Mouse (Mus musculus) CH12.LX (cell line): ENCODE measurements around the gene Disp3. TPM values are rescaled to one million over a fixed set of nuclear protein-coding genes. Genes with fewer than 3 reads are reported as not detected.

ENCODE experiments used
- DNase-seq: peaks from one replicate; pipeline ENCODE4 v3.0.0-alpha.2; 2013; ENCODE audit errors: extremely low read depth
- H3K27ac ChIP-seq: 2 replicates; pipeline ENCODE4 v1.5.1; 2012; ENCODE audit warnings: low read depth, mild to moderate bottlenecking, control low read depth, moderate library complexity; ENCODE audit not compliant: insufficient read depth
- H3K27me3 ChIP-seq: replicated peaks from 2 replicates; pipeline ENCODE3; 2012; ENCODE audit warnings: inconsistent platforms
- H3K36me3 ChIP-seq, 2 experiments: replicated peaks in 1 of 2; 2 replicates each; pipeline versions ENCODE3 to v1.6.1; 2012; ENCODE audit warnings: inconsistent platforms in 1 of 2, low read length in 1 of 2, mild to moderate bottlenecking in 1 of 2, mixed read lengths in 1 of 2, moderate library complexity in 1 of 2; ENCODE audit not compliant: control insufficient read depth in 1 of 2, insufficient read depth in 1 of 2
- H3K4me1 ChIP-seq, 2 experiments: 2 replicates each; pipeline ENCODE4 v1.6.1; 2012; ENCODE audit warnings: inconsistent platforms in 1 of 2, moderate library complexity in 1 of 2; ENCODE audit not compliant: insufficient read depth in 2 of 2, control insufficient read depth in 1 of 2
- H3K4me2 ChIP-seq: 2 replicates; pipeline ENCODE4 v1.6.1; 2012; ENCODE audit warnings: low read depth, mild to moderate bottlenecking, control low read depth; ENCODE audit not compliant: poor library complexity, insufficient read depth, severe bottlenecking
- H3K4me3 ChIP-seq, 3 experiments: fragments of 150-350 bp in 1 of 3; sonication (generic) in 1 of 3; replicated peaks in 1 of 3; 2 replicates each; pipeline versions ENCODE3 to v1.5.1; 2011 to 2012; ENCODE audit warnings: low read depth in 2 of 3, low read length in 2 of 3, mild to moderate bottlenecking in 2 of 3, moderate library complexity in 2 of 3, control low read depth in 1 of 3, improper control_type of control experiment in 1 of 3, inconsistent platforms in 1 of 3, mixed read lengths in 1 of 3; ENCODE audit not compliant: poor library complexity in 1 of 3
- H3K79me2 ChIP-seq: replicated peaks from 2 replicates; pipeline ENCODE4 v1.6.1; 2012; ENCODE audit warnings: mild to moderate bottlenecking, moderate library complexity; ENCODE audit not compliant: control insufficient read depth, poor library complexity, insufficient read depth, severe bottlenecking; ENCODE audit errors: extremely low read depth
- H3K9ac ChIP-seq: 2 replicates; pipeline ENCODE4 v1.6.1; 2012; ENCODE audit warnings: low read depth, mild to moderate bottlenecking, control low read depth, moderate library complexity; ENCODE audit not compliant: insufficient read depth
- H3K9me3 ChIP-seq: replicated peaks from 2 replicates; pipeline ENCODE3; 2012; ENCODE audit warnings: low read length, inconsistent platforms, mixed read lengths
- CHD2 ChIP-seq: IDR thresholded peaks from 2 replicates; pipeline ENCODE4 v1.6.1; 2011; ENCODE audit warnings: low read length, improper control_type of control experiment
- CTCF ChIP-seq, 2 experiments: IDR thresholded peaks in 1 of 2; conservative IDR thresholded peaks in 1 of 2; 2 replicates each; pipeline ENCODE4 v1.5.1; 2011 to 2012; ENCODE audit warnings: low read depth in 2 of 2, low read length in 2 of 2, improper control_type of control experiment in 1 of 2, inconsistent platforms in 1 of 2, mild to moderate bottlenecking in 1 of 2, moderate library complexity in 1 of 2
- E2F4 ChIP-seq: IDR thresholded peaks from 2 replicates; pipeline ENCODE4 v1.6.1; 2011; ENCODE audit warnings: low read depth, low read length, improper control_type of control experiment; ENCODE audit not compliant: insufficient replicate concordance
- ELF1 ChIP-seq: IDR thresholded peaks from 2 replicates; pipeline ENCODE4 v1.6.1; 2014; ENCODE audit warnings: low read depth, mild to moderate bottlenecking, inconsistent platforms, low read length, improper control_type of control experiment
- EP300 ChIP-seq: IDR thresholded peaks from 2 replicates; pipeline ENCODE4 v1.6.1; 2011; ENCODE audit warnings: low read length, improper control_type of control experiment
- GABPA ChIP-seq: IDR thresholded peaks from 2 replicates; pipeline ENCODE4 v1.6.1; 2012; ENCODE audit warnings: low read depth, low read length, improper control_type of control experiment, inconsistent platforms; ENCODE audit not compliant: insufficient replicate concordance
- HCFC1 ChIP-seq: IDR thresholded peaks from 2 replicates; pipeline ENCODE4 v1.6.1; 2012; ENCODE audit warnings: low read depth, mild to moderate bottlenecking, inconsistent platforms, low read length, improper control_type of control experiment
- KAT2A ChIP-seq: IDR thresholded peaks from 2 replicates; pipeline ENCODE4 v1.6.1; 2012; ENCODE audit warnings: low read length, improper control_type of control experiment, inconsistent platforms; ENCODE audit not compliant: insufficient replicate concordance
- MAX ChIP-seq: IDR thresholded peaks from 2 replicates; pipeline ENCODE4 v1.6.1; 2011; ENCODE audit warnings: low read length, improper control_type of control experiment
- MYC ChIP-seq: IDR thresholded peaks from 2 replicates; pipeline ENCODE4 v1.6.1; 2011; ENCODE audit warnings: low read depth, mild to moderate bottlenecking, improper control_type of control experiment, low read length
- NELFE ChIP-seq: IDR thresholded peaks from 2 replicates; pipeline ENCODE4 v1.6.1; 2011; ENCODE audit warnings: low read depth, low read length, improper control_type of control experiment
- POLR2A ChIP-seq: IDR thresholded peaks from 2 replicates; pipeline ENCODE4 v1.6.1; 2011; ENCODE audit warnings: low read depth, mild to moderate bottlenecking, improper control_type of control experiment, low read length
- POLR2AphosphoS2 ChIP-seq: IDR thresholded peaks from 2 replicates; pipeline ENCODE4 v1.6.1; 2011; ENCODE audit warnings: low read depth, low read length, improper control_type of control experiment
- SIN3A ChIP-seq: IDR thresholded peaks from 2 replicates; pipeline ENCODE4 v1.6.1; 2012; ENCODE audit warnings: low read length, improper control_type of control experiment, inconsistent platforms
- USF1 ChIP-seq: IDR thresholded peaks from 2 replicates; pipeline ENCODE4 v1.6.1; 2014; ENCODE audit warnings: low read depth, mild to moderate bottlenecking, inconsistent platforms, low read length, improper control_type of control experiment
- ZNF384 ChIP-seq: IDR thresholded peaks from 2 replicates; pipeline ENCODE4 v1.6.1; 2012; ENCODE audit warnings: low read depth, low read length, improper control_type of control experiment, inconsistent platforms
- dilution Hi-C: fragments of 300-500 bp; cut with MboI; formaldehyde crosslinking; loops from 2 replicates; pipeline ENCODE4 v1.14.3; 2020; ENCODE audit warnings: low sequenced_read_pairs; ENCODE audit not compliant: extremely low pct_unique_long_range_greater_than_20kb, extremely low pct_ligation_motif_present
- in situ Hi-C: fragments of 300-500 bp; cut with MboI; formaldehyde crosslinking; loops from 3 replicates; pipeline ENCODE4 v1.14.3; 2019; ENCODE audit warnings: low sequenced_read_pairs, low pct_ligation_motif_present, low pct_unique_long_range_greater_than_20kb, mixed read lengths
- polyA plus RNA-seq: library from polyadenylated mRNA; unstranded; fragments of >175 nt; gene quantifications from 2 replicates; pipeline ENCODE4 v1.2.1, GENCODE M21; 2012; ENCODE audit warnings: low read depth; ENCODE audit not compliant: insufficient read length
- total RNA-seq, 2 experiments: library from RNA; depleted of rRNA; stranded (reverse); fragments of 300-350 nt in 1 of 2; fragments of >200 nt in 1 of 2; gene quantifications; 2 replicates each; pipeline ENCODE4 v1.2.3; 2012 to 2014

Disp3 gene
- total and polyA plus RNA-seq, 3 experiments: not detected

GRCm38 (mm10) chr4:148297640-148298039 is 9.9 kb upstream of the Disp3 start:
- Histone ChIP-seq H3K9ac (no peak overlapping the region), H3K27ac (no peak overlapping the region), H3K4me3 (no peak overlapping the region), H3K79me2 (no peaks in the 10 kb centered on the region), H3K9me3 (no peaks in the 10 kb centered on the region), H3K4me1 (peaks cover 0 to 3% of the 10 kb centered on the region in 2 experiments; a peak in 1 of 4 replicates), H3K27me3 (peaks cover 41% of the 10 kb centered on the region), H3K36me3 (no peaks in the 10 kb centered on the region), H3K4me2 (no peak overlapping the region)
- in situ Hi-C loops: no loop called here
- TF ChIP-seq POLR2A: no peak
- TF ChIP-seq EP300: no peak
- no peak for TF ChIP-seq USF1
- TF ChIP-seq MAX: no peak
- DNase-seq: no peak
- dilution Hi-C loops: no loop called here

- no peak overlapping the region for H3K27ac ChIP-seq
- no peak overlapping the region for H3K4me2 ChIP-seq
- no peaks in the 10 kb centered on the region for H3K79me2 ChIP-seq
- no peaks in the 10 kb centered on the region for H3K9me3 ChIP-seq
- H3K4me3 ChIP-seq: no peak overlapping the region
- no peaks in the 10 kb centered on the region for H3K36me3 ChIP-seq
- H3K9ac ChIP-seq: no peak overlapping the region
- dilution Hi-C loops (no loop called here), in situ Hi-C loops (no loop called here)
- H3K4me1 ChIP-seq: no peaks in the 10 kb centered on the region
- peak; percentile 33 for DNase-seq
- TF ChIP-seq CTCF (conservative IDR thresholded peaks at IDR 0.05 in 1 of 2, IDR thresholded peaks at IDR 0.05 in 1 of 2; ENCODE audit: low read depth in 2 of 2, low read length in 2 of 2) (no peak), USF1 (no peak), NELFE (no peak), MAX (no peak), GABPA (no peak), POLR2AphosphoS2 (no peak), SIN3A (no peak), E2F4 (no peak), ELF1 (no peak), CHD2 (no peak), MYC (no peak)
- H3K27me3 ChIP-seq: peaks cover 27% of the 10 kb centered on the region
These were observed 5.6 kb upstream of the Disp3 start for GRCm38 (mm10) chr4:148293319-148293718.

- no peak overlapping the region for H3K4me3 ChIP-seq
- DNase-seq: no peak
- no peaks in the 10 kb centered on the region for H3K4me1 ChIP-seq
- H3K9me3 ChIP-seq: no peaks in the 10 kb centered on the region
- no peaks in the 10 kb centered on the region for H3K36me3 ChIP-seq
- dilution Hi-C loops: no loop called here
- H3K9ac ChIP-seq: no peak overlapping the region
- H3K27me3 ChIP-seq: peaks cover 13% of the 10 kb centered on the region
- no peak overlapping the region for H3K4me2 ChIP-seq
- no peaks in the 10 kb centered on the region for H3K79me2 ChIP-seq
- in situ Hi-C loops: no loop called here
- no peak overlapping the region for H3K27ac ChIP-seq
- TF ChIP-seq KAT2A (no peak), ZNF384 (no peak), HCFC1 (no peak)
These were observed 4.1 kb upstream of the Disp3 start for GRCm38 (mm10) chr4:148291849-148292248.
